Mouse (Mus musculus) lung, postnatal 10 days (tissue): ENCODE measurements at regions not wholly inside any gene's neighbourhood (a gene's known extent, or its start where the extent isn't known, plus 50 kb on each side); places are given as distances from the start of the nearest gene placed in this dataset.
A peak's percentile ranks its signal among the peaks of the same experiment; 100 is the strongest.
"Not testable (repeated sequence)": the region's sequence is repeated elsewhere in the genome, so short reads cannot be mapped to it uniquely, and the experiment has no call there.

Source experiments
- DNase-seq: peaks from one replicate; pipeline ENCODE4 v3.0.0; 2021

DNA sequence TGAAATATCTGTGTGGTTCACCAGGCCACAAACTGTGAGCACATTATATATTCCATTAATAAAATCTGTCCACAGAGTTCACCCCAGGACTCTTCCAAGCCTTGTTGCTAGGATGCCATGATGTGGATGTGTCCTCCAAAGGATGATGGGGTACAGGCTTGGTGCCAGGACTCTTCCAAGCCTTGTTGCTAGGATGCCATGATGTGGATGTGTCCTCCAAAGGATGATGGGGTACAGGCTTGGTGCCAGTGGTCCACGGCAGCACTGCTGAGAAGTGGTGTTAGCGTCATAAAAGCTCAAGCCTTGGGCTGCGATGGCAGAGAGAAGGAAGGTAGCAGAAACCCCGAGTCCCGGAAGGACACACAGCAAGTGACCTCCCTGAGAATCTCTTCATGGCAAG lies 153.4 kb downstream of the Srek1 start:
- not testable (repeated sequence) for DNase-seq

DNA sequence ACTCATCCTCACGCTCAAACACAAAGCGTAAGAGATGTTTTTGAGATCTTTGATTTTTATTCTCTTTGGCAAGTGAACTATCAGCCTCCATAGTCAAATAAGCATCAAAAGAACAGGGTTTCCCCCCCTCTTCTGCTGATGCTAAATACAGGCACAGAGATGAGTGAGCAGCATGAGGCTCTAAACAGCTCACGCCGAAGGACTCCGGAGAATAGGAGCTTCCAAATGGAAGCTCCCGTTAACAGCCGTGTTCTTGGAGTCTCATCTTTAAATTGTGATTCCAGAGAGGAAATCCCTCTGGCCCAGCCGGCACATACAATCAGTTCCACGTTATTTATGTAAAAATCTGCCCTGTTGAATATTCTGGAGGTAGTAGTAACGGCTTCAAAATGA lies 161.1 kb downstream of the Srek1 start:
- no peak for DNase-seq

DNA sequence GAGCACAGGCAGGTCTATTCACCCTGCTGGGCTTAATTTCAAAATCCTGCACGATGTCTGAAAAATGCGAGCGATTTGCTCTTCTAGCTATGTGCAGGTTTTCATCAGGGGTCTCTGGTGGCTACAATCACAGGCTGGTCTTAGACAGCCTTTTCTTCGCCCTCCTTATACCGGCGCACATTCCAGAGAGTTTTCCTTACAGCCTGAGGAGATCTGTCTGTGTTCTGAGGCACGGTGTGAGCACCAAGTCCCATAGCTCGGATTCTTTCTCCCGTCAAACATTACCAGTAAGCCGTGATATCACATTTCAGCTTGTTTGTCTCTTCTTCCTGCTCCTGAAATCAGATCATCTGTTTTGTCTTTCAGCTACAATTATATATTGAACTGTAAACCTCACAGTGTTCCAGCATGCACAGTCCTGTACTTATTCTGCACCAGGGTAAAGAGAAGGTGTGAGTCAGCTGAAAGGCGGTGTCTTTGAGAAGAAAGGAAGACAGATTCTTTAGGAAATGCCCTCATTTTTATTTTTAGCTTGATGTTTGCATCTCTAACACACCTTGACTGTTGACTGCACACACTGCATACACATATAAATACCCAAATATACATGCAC lies 161.6 kb downstream of the Srek1 start:
- DNase-seq = no peak

DNA sequence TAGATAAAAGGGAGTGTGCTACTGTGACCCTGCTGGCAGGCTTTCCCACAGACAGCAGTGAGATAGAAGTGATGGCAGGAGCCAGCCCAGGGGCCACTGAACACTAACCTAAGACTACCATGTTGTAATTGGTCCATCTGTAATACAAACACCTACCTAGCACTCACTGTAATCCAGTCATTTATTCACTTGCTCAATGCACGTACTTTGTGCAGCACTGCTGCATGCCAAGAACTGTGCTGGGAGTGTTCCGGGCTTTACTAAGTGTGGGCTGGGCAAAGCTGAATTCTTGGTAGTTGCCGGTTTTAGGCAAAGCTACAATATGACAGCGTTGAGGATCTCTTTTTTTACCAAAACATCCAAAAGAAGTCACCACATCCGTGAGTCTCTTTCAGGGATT lies 172.1 kb downstream of the Srek1 start:
- no peak for DNase-seq

DNA sequence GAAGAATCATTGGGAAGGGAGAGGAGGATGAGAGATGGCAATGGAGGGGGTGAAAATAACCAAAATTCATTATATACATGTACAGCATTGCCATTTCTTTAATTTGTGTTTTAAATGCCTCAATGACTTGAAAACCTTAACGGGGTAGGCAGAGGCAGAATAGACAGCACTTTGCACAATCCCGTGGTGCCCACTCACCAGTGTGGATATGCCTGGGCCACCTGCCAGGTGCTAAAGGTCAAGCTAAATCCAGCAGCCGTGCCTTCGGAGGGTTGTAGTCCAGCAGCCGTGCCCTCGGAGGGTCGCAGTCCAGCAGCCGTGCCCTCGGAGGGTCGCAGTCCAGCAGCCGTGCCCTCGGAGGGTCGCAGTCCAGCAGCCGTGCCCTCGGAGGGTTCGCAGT lies 182.0 kb downstream of the Srek1 start:
- no peak for DNase-seq

DNA sequence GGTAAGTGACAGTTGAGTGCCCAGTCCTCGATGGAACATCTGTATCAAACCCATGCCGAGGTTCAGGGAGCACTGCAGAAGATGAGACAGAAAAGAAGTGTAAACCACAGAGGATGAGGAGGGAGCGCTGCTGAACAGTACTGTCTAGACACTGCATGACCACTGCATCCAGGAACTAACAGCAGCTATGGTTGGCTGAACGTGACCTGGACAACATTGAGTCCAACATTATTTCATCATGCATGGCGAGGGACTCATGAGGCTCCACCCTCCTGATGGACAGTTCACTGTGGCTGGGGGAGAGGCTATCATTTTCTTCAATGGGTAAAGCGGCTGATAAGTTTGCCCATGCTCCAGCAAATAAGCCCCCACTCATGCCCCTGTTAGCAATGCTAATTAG lies 182.5 kb downstream of the Srek1 start:
- DNase-seq = no peak

GRCm38 (mm10) chr13:103591381-103591780 lies 183.0 kb downstream of the Srek1 start:
- DNase-seq = not testable (repeated sequence)

DNA sequence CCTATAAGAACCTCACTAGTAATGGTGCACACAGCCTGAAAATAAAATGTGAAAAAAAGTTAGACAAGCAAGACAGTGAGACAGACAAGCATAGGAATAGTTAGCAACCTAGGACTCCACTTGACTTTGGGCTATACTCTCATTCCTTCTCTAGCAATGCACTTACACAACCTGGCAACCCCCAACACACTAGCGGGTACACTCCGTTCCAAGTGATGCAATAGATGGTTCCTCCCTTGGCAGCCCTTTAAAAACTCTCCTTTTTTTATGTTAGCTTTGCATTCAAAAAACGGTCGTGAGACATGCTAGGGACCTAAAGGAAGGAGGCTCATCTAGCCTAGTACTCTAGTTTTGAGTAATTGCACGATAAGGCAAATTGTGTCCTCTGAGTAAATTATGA lies 184.8 kb downstream of the Srek1 start:
- DNase-seq = no peak

- DNase-seq = no peak
These were observed 197.6 kb downstream of the Srek1 start for GRCm38 (mm10) chr13:103576856-103577255.

DNA sequence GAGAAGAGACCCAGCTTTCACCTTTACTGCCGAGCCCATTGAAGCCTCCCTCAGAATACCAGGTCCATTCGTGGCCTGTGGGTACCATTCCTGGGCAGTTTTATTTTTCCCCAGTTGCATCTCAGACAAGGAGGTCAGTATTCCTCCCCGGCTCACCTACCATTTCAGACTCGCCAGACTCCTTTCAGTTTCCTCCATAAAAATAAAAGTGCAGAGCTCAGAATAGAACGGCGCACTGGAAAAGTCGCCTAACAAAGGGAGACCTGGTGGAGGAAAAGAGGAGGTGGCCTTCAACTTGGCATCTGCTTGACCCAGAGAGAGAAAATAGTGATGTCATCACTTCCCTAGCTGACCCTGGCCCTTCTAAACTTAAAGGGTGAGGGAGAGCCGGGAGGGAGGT lies 209.7 kb downstream of the Srek1 start:
- no peak for DNase-seq

GRCm38 (mm10) chr13:103561795-103562705 lies 212.4 kb downstream of the Srek1 start:
- no peak for DNase-seq

DNA sequence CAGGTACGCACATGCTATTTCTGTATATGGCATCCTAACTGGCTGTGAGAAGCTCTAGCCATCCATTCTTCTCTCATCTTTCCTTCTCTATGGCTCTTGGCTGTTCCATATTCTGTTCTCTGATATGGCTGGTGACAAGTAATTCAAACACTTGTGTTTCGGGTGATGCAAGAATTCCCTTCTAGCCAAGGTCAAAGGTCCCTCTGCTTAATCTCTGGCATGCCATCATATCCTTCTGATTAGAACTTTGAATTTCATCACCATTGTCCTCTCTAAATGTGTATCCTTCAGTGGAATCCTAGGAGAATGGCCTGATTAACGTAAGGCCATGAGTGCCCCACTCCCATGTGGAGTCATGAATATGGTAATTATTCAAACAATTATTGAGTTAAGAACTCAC lies 215.5 kb downstream of the Srek1 start:
- DNase-seq = no peak

- DNase-seq = peak; percentile 44
These were observed 205.3 kb upstream of the Mast4 start for GRCm38 (mm10) chr13:103539577-103539976.

GRCm38 (mm10) chr13:103513825-103514224 lies 179.5 kb upstream of the Mast4 start:
- DNase-seq = no peak

DNA sequence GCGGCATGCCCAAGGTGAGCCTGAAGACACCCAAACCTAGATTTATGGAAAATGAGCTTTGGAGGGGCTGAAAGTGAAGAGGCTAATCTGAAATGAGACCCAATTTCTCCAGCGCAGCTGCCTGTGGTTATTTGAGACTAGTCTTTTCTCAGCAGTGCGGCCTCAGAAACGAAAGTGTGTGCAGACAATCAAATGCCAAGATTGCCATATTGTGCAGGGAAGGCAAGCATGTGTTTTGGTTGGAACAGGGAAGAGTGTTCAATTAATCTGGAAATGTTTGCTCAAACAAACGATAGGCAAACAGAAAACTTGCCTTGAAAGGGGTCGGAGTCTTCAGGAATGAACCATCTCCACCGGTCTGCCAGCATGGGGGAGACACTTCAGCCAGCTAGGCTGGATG lies 178.2 kb upstream of the Mast4 start:
- DNase-seq = no peak

DNA sequence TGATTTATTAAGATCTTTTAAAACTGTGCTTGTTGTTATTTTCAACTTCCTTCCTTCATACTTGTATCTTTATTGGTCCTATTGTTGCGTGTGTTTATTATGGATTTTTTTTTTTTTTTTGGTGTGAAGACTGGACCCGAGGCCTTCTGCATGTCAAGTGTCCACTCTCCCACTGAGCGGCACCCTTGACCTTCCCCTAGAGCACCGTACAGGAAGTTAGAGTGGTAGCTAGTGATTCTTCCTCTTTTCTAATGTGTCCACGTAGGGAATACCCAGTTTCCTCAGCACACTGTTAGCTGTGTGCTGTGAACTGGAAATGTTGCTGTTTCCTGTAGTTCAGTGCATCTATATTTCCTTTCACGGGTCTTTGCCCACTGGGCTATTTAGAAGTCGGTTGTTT lies 170.7 kb upstream of the Mast4 start:
- no peak for DNase-seq

DNA sequence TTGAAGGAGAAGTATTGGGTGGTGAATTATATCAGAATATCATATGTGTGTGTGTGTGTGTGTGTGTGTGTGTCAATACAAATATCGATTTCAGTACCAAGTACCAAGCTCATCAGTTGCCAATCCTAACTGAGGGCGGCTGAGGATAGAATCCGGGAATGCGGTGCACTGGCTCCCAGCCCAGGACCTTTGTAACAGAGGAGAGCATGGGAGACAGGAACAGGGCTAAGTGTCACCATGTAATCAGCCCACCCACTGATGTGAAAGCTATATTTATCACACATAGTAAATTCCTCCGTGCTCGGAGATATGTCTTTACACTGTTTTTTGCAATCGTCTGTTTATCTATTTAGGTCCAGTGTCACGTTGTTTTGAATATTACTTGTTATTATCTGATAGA lies 165.1 kb upstream of the Mast4 start:
- DNase-seq = no peak

DNA sequence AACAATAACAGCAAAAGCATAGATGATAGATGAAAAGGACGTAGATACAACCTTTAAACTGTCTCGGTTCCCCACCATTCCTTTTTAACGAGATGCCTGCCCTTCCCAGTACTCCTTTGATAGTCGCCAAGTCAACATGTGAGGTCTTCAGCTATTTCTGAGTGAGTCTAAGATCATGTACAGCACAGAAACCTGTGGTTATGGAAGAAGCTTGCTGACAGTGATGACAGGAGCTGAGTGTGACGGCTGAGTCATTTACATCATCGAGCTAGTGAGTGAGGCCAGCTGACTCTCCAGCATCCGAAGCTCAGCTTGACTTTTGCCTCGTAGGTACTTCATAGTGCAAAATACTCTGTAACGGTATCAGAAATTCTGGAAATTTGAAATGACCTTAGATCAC lies 160.1 kb upstream of the Mast4 start:
- no peak for DNase-seq

- DNase-seq = no peak
These were observed 159.3 kb upstream of the Mast4 start for GRCm38 (mm10) chr13:103493567-103493966.

GRCm38 (mm10) chr13:103490049-103490448 lies 155.8 kb upstream of the Mast4 start:
- DNase-seq = no peak

GRCm38 (mm10) chr13:103484092-103484491 lies 149.8 kb upstream of the Mast4 start:
- no peak for DNase-seq

DNA sequence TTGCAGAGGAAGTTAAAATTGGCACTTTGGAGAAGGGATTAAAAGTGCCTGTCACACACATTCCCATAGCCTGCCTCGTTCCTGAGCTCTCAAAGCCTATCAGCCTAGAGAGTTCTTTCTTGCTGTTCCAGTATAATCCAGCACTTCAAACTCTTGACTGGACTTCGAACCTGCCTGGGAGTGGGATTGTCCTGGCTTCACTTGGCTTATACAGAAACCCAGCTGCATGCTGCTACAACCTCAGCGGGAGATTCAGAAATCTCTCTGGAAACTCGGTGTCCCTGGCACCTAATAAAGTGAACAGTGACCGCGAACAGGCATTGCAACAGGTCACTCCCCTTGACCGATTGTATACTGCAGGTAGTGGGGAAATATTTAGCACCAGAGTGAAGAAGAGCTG lies 149.1 kb upstream of the Mast4 start:
- DNase-seq = no peak

DNA sequence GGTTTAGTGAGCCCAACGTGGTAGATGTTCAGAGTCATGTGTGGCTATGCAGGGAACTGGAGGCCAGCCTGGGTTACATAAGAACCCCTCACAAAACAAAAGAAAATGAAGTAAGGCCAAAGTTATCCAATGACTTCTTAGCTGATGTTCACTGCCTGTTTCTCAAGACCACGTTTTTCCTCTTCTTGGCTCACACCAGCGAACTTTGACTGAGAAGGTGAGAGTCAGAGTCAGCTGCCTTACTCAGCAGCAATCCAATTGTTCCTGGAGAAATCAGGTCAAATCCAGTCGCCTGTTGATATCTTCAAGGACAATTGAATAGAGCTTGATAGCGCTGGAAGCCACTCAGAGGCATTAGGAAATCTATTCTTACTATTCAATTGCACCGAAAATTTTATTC lies 142.0 kb upstream of the Mast4 start:
- DNase-seq = no peak

- no peak for DNase-seq
These were observed 137.9 kb upstream of the Mast4 start for GRCm38 (mm10) chr13:103472216-103472615.

DNA sequence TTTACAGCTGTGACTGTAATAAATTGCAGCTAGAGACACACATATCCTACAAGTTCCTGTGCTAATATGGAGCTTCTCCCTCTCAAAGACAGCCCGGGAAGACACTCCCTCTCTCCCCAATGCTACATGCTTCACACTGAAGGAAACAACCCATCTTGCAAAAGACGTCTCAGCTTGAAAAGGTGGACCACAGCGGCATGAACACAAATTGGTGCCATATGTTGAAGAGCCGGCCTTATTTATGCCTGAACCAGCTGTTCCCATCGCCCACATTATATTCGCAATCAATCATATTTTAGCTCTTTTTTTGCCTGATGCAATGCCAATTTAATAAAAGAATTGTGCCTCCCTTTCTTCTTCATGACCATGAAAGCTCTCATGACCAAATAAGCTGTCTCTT lies 135.8 kb upstream of the Mast4 start:
- no peak for DNase-seq
